Mouse (Mus musculus) bone marrow macrophage, adult 2 months (primary cell): ENCODE measurements around the gene Gm42906.

Experiments
- CTCF ChIP-seq: IDR thresholded peaks from 2 replicates; pipeline ENCODE4 v1.5.1; 2012; ENCODE audit warnings: low read depth, mild to moderate bottlenecking, low read length, moderate library complexity
- POLR2A ChIP-seq: IDR thresholded peaks from 2 replicates; pipeline ENCODE4 v1.6.1; 2012; ENCODE audit warnings: mild to moderate bottlenecking, low read depth, low read length, borderline replicate concordance

DNA sequence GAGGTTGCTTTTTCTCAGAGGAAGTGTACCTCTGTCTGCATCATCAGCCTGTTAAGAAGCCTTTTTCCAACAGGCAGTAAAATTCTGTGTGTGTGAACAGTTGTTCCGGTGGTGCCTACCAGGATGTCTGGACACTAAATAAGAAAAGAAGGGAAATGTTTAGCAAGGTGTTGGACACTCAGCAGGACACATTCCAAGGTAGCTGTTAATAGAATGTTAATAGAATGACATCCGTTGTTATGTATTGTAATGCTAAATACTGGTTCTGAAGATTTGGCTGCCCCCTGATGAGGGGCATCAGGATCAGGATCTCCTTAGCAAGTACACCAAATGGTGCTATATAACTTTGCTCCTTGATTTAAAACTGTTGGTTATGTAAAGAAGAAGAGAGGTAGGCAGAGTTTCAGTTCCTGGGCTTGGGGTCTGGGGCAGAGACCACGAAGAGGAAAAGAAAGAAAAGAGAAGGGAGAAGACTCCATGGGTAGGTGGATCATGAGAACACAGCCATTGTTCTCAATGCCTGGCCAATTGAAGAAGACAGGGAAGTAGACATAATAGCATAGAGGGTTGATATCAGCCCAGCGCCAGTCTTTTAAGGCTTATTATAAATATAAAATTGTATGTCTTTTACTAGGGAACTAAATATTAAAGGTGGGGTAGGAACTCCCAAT lies 204.1 kb downstream of the Gm42906 start:
- TF ChIP-seq CTCF (no peak), POLR2A (no peak)
